Comparison of ENCODE assay signal across 29 mouse cellular contexts in the genomic region with DNA sequence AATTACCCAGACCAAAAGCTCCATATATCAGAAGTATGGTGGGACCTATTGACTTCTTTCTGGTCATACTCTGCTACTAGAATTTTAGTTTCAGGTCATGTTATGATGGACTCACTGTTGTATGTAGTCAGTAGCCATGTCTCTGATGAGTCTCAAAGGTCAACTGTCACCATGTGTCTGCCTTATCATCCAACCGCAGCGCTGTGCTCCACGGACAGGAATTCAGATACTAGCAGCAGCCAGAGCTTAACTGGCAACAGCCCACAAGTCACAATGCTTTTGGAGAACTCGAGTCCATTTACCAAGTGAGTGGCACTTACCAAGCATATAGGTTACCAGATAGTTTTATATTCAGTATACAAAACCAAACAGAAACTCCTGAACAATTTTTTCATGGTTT. TPM values are rescaled to one million over a fixed set of nuclear protein-coding genes. Genes with fewer than 3 reads are reported as not detected.
DNase-seq lines count a peak whose midpoint lies in the region; ATAC-seq and TF ChIP-seq lines count a peak whose summit lies in the region.
"Had no signal": no experiment of that assay in that cellular context is flagged by ENCODE, and none has a peak within 500 bp of the region (broad histone marks: within the 10 kb centered on the region; RNA-seq: fewer than 3 reads in every experiment).

No protein-coding gene starts in this region.

- H3K4me2 ChIP-seq in liver, embryonic 14.5 days (ENCODE audit: low read depth) = no peak overlapping the region
- H3K4me2 ChIP-seq in midbrain, embryonic 15.5 days = no peak overlapping the region
- no peak overlapping the region for H3K4me2 ChIP-seq in hindbrain, embryonic 14.5 days (replicated peaks)
- H3K4me2 ChIP-seq: embryonic facial prominence, embryonic 12.5 days; hindbrain, embryonic 15.5 days; intestine, embryonic 15.5 days; limb, embryonic 13.5 days; lung, embryonic 15.5 days; neural tube, embryonic 12.5 days had no signal

- no peak overlapping the region for H3K27ac ChIP-seq in heart, adult 2 months
- no peak overlapping the region for H3K27ac ChIP-seq in liver, embryonic 14.5 days
- no peak overlapping the region for H3K27ac ChIP-seq in midbrain, embryonic 15.5 days
- H3K27ac ChIP-seq in hindbrain, embryonic 14.5 days = no peak overlapping the region
- H3K27ac ChIP-seq: embryonic facial prominence, embryonic 12.5 days; hindbrain, embryonic 15.5 days; intestine, embryonic 15.5 days; limb, embryonic 13.5 days; lung, embryonic 15.5 days; macrophage; neural tube, embryonic 12.5 days; stomach, postnatal 0 days had no signal

- H3K9ac ChIP-seq in heart, adult 2 months (ENCODE audit: low read depth, low read length) = no peak overlapping the region
- H3K9ac ChIP-seq in liver, embryonic 14.5 days (replicated peaks) = no peak overlapping the region
- no peak overlapping the region for H3K9ac ChIP-seq in midbrain, embryonic 15.5 days
- no peak overlapping the region for H3K9ac ChIP-seq in hindbrain, embryonic 14.5 days
- H3K9ac ChIP-seq: embryonic facial prominence, embryonic 12.5 days; forebrain, postnatal 0 days; hindbrain, embryonic 15.5 days; intestine, embryonic 15.5 days; limb, embryonic 13.5 days; lung, embryonic 15.5 days; neural tube, embryonic 12.5 days had no signal

- WGBS in heart, adult 2 months = 38% methylated on average over 4 of the region's 4 CpGs
- WGBS in liver, embryonic 14.5 days (ENCODE audit: insufficient replicate concordance) = 8% methylated on average over 4 of the region's 4 CpGs
- 94% methylated on average over 4 of the region's 4 CpGs for WGBS in midbrain, embryonic 15.5 days
- 94% methylated on average over 4 of the region's 4 CpGs for WGBS in hindbrain, embryonic 14.5 days

- 0 out of 2 replicates have a peak, but pooled peaks have one; percentile 22 for TF ChIP-seq EP300 in heart, adult 2 months (IDR thresholded peaks at IDR 0.05; ENCODE audit: insufficient read depth, low read depth, low read length)
- TF ChIP-seq EP300 in liver, embryonic 14.5 days (IDR thresholded peaks at IDR 0.05; ENCODE audit: low read depth) = peak; percentile 59

- no peak for ATAC-seq in megakaryocyte, adult 5-6 weeks (ENCODE audit: poor library complexity, severe bottlenecking)
- peak; percentile 67; the same call in 1 of the 2 replicates for ATAC-seq in liver, embryonic 14.5 days (ENCODE audit: insufficient read depth)
- ATAC-seq in midbrain, embryonic 15.5 days (replicated peaks) = no peak
- ATAC-seq in hindbrain, embryonic 14.5 days (ENCODE audit: low FRiP score) = no peak
- ATAC-seq: CD4-positive, CD25-positive, alpha-beta regulatory T cell, adult 4 months; forebrain, postnatal 0 days; intestine, embryonic 15.5 days had no signal

- peaks cover 2% of the 10 kb centered on the region; the same call in 1 of the 2 replicates for H3K36me3 ChIP-seq in heart, adult 2 months (ENCODE audit: control insufficient read depth, insufficient read depth, low read length)
- H3K36me3 ChIP-seq in megakaryocyte, embryonic 14.5 days (replicated peaks; ENCODE audit: low read length) = peaks cover 40% of the 10 kb centered on the region
- H3K36me3 ChIP-seq in liver, embryonic 14.5 days (replicated peaks; ENCODE audit: control insufficient read depth, insufficient read depth, low read depth) = peaks cover 14% of the 10 kb centered on the region
- H3K36me3 ChIP-seq in midbrain, embryonic 15.5 days (replicated peaks) = peaks cover 10% of the 10 kb centered on the region; the same call in 1 of the 2 replicates
- H3K36me3 ChIP-seq in hindbrain, embryonic 14.5 days (replicated peaks; ENCODE audit: control insufficient read depth, insufficient read depth) = peaks cover 40% of the 10 kb centered on the region

- H3K79me2 ChIP-seq in heart, adult 2 months (replicated peaks; ENCODE audit: control insufficient read depth, insufficient read depth, low read length) = no peaks in the 10 kb centered on the region

- no peaks in the 10 kb centered on the region for H3K27me3 ChIP-seq in heart, adult 2 months (ENCODE audit: control insufficient read depth, insufficient read depth, low read length)
- peaks cover 2% of the 10 kb centered on the region for H3K27me3 ChIP-seq in megakaryocyte, embryonic 14.5 days (replicated peaks)
- H3K27me3 ChIP-seq in liver, embryonic 14.5 days (ENCODE audit: control insufficient read depth, insufficient read depth, low read length) = no peaks in the 10 kb centered on the region
- H3K27me3 ChIP-seq in midbrain, embryonic 15.5 days (replicated peaks) = no peaks in the 10 kb centered on the region
- H3K27me3 ChIP-seq in hindbrain, embryonic 14.5 days (ENCODE audit: control insufficient read depth, insufficient read depth, low read length) = no peaks in the 10 kb centered on the region
- H3K27me3 ChIP-seq: embryonic facial prominence, embryonic 12.5 days; hindbrain, embryonic 15.5 days; intestine, embryonic 15.5 days; limb, embryonic 13.5 days; lung, embryonic 15.5 days; neural tube, embryonic 12.5 days had no signal

- TF ChIP-seq POLR2A in heart, adult 2 months (IDR thresholded peaks at IDR 0.05; ENCODE audit: insufficient read depth, low read depth, low read length) = no peak

- intact Hi-C loops in heart, adult 2 months (cut with DNase I) = no loop called here
- intact Hi-C loops in heart, postnatal 25 days (cut with DNase I) = no loop called here

- H3K9me3 ChIP-seq in megakaryocyte, embryonic 14.5 days = no peaks in the 10 kb centered on the region
- H3K9me3 ChIP-seq in liver, embryonic 14.5 days (ENCODE audit: control insufficient read depth, low read length) = no peaks in the 10 kb centered on the region
- no peaks in the 10 kb centered on the region for H3K9me3 ChIP-seq in midbrain, embryonic 15.5 days
- no peaks in the 10 kb centered on the region for H3K9me3 ChIP-seq in hindbrain, embryonic 14.5 days (ENCODE audit: control insufficient read depth, low read length)
- H3K9me3 ChIP-seq: embryonic facial prominence, embryonic 12.5 days; hindbrain, embryonic 15.5 days; intestine, embryonic 15.5 days; limb, embryonic 13.5 days; lung, embryonic 15.5 days; neural tube, embryonic 12.5 days had no signal

- TF ChIP-seq CTCF in heart, adult 2 months (IDR thresholded peaks at IDR 0.05) = no peak
- TF ChIP-seq CTCF in liver, embryonic 14.5 days (IDR thresholded peaks at IDR 0.05; ENCODE audit: low read depth) = no peak

- no peak overlapping the region for H3K4me3 ChIP-seq in heart, adult 2 months
- peak overlapping the region; percentile 38 for H3K4me3 ChIP-seq in megakaryocyte, embryonic 14.5 days (replicated peaks)
- no peak overlapping the region for H3K4me3 ChIP-seq in liver, embryonic 14.5 days (ENCODE audit: insufficient read depth in 1 of 2, low read depth in 2 of 2, low read length in 2 of 2)
- no peak overlapping the region for H3K4me3 ChIP-seq in midbrain, embryonic 15.5 days
- no peak overlapping the region for H3K4me3 ChIP-seq in hindbrain, embryonic 14.5 days (replicated peaks; ENCODE audit: low read length)
- H3K4me3 ChIP-seq: embryonic facial prominence, embryonic 12.5 days; hindbrain, embryonic 15.5 days; intestine, embryonic 15.5 days; limb, embryonic 13.5 days; lung, embryonic 15.5 days; neural tube, embryonic 12.5 days had no signal

- peak in 1 of 2 experiments; percentile 10 for DNase-seq in heart, adult 2 months
- DNase-seq in heart, postnatal 25 days (ENCODE audit: low spot score) = no peak
- DNase-seq in liver, embryonic 14.5 days (ENCODE audit: low read depth in 3 of 3, low spot score in 3 of 3) = peak in 2 of 3 experiments; percentile 17 to 28
- no peak for DNase-seq in hindbrain, embryonic 14.5 days (ENCODE audit: low spot score)
- no peak for DNase-seq in urinary bladder, adult 18-20 months (ENCODE audit: low spot score in 2 of 2)
- DNase-seq: adrenal gland, postnatal 36 days; cerebellum, adult 11-12 months; cerebellum, postnatal 14 days; forebrain, postnatal 0 days; gastrocnemius, postnatal 25 days; heart, postnatal 14 days; kidney, postnatal 4 days; midbrain, embryonic 14.5 days; right cerebral cortex, postnatal 14 days; thymus, adult 2 months had no signal

- H3K4me1 ChIP-seq in heart, adult 2 months (ENCODE audit: control insufficient read depth, insufficient read depth, low read length) = peaks cover 4% of the 10 kb centered on the region
- peaks cover 32% of the 10 kb centered on the region for H3K4me1 ChIP-seq in megakaryocyte, embryonic 14.5 days
- H3K4me1 ChIP-seq in liver, embryonic 14.5 days (replicated peaks; ENCODE audit: control insufficient read depth in 2 of 2, insufficient read depth in 2 of 2, low read length in 1 of 2) = peaks cover 0 to 7% of the 10 kb centered on the region in 2 experiments; a peak in 2 of 4 replicates
- H3K4me1 ChIP-seq in midbrain, embryonic 15.5 days = no peaks in the 10 kb centered on the region
- peaks cover 5% of the 10 kb centered on the region; the same call in 1 of the 2 replicates for H3K4me1 ChIP-seq in hindbrain, embryonic 14.5 days (replicated peaks; ENCODE audit: control insufficient read depth, insufficient read depth, low read length)
- H3K4me1 ChIP-seq: embryonic facial prominence, embryonic 12.5 days; hindbrain, embryonic 15.5 days; intestine, embryonic 15.5 days; lung, embryonic 15.5 days; neural tube, embryonic 12.5 days had no signal

RNA-seq across cellular contexts. Expression of a gene that starts 44.3 kb away (rescaled TPM):
- over 10,000 TPM in 1 of 2 experiments, 1,000 to 10,000 TPM in 1; 9,778 to 11,260 TPM for total RNA-seq in heart, adult 2 months (2021)
- polyA plus RNA-seq in heart, adult 2 months (2012; rRNA removed) = 24,627 and 41,572 TPM in 2 replicates
- total RNA-seq in heart, postnatal 25 days (2021) = over 10,000 TPM; 16,244 to 16,268 TPM
- polyA plus RNA-seq in megakaryocyte, embryonic 14.5 days (2012; ENCODE audit: insufficient read depth, low replicate concordance) = not detected in 2 replicates
- total RNA-seq in megakaryocyte, adult 5-6 weeks (2015) = not detected in 2 replicates
- total RNA-seq in megakaryocyte, adult 5-6 weeks (2017) = not detected in 2 replicates
- 1.1 and 1.6 TPM in 2 replicates for polyA plus RNA-seq in liver, embryonic 14.5 days (2012; rRNA removed)
- 1.1 and 1.4 TPM in 2 replicates for polyA plus RNA-seq in liver, embryonic 14.5 days (2014; fragmentation: Nextera tagmentation; extraction: Ambion mirVana)
- polyA plus RNA-seq in midbrain, embryonic 15.5 days (2015; fragmentation: Nextera tagmentation; extraction: Ambion mirVana) = 3.0 and 54.5 TPM in 2 replicates
- polyA plus RNA-seq in hindbrain, embryonic 14.5 days (2014; fragmentation: Nextera tagmentation; extraction: Ambion mirVana) = 0.33 and 0.82 TPM in 2 replicates
- total RNA-seq: adrenal gland, adult 18-20 months; adrenal gland, postnatal 36 days; left cerebral cortex, postnatal 14 days had no signal
- polyA plus RNA-seq: CD4-positive, CD25-positive, alpha-beta regulatory T cell, adult 4 months; macrophage had no signal

Comparison
In these comparisons a context has a peak if more than half of its experiments do, and no peak if none do; other contexts are left out.
1. DNase-seq: peak in liver, embryonic 14.5 days (2 of 3); none in heart, postnatal 25 days (single experiment), hindbrain, embryonic 14.5 days (single experiment) and urinary bladder, adult 18-20 months (0 of 2).
2. RNA of a gene that starts 44.3 kb away (polyA plus RNA-seq): 24,627 to 41,572 TPM in heart, adult 2 months; 3.0 to 54.5 TPM in midbrain, embryonic 15.5 days, 1.1 to 1.6 TPM in liver, embryonic 14.5 days, 0.33 to 0.82 TPM in hindbrain, embryonic 14.5 days and not detected in megakaryocyte, embryonic 14.5 days; every median in the first group is over 100 times any median in the second.